Mouse (Mus musculus) gastrocnemius, adult 2 months (tissue): ENCODE measurements around the gene Cers4. TPM values are rescaled to one million over a fixed set of nuclear protein-coding genes. Genes with fewer than 3 reads are reported as not detected.

Source experiments
- DNase-seq: peaks from one replicate; pipeline ENCODE4 v3.0.0; 2022
- H3K27ac ChIP-seq: fragments of 200-600 bp; 2 replicates; pipeline ENCODE4 v1.8.1; 2022; ENCODE audit warnings: mild to moderate bottlenecking
- H3K4me3 ChIP-seq: fragments of 200-600 bp; 2 replicates; pipeline ENCODE4 v1.8.1; 2022; ENCODE audit warnings: mild to moderate bottlenecking, moderate library complexity
- CTCF ChIP-seq: fragments of 200-600 bp; IDR thresholded peaks from 2 replicates; pipeline ENCODE4 v1.8.1; 2022; ENCODE audit warnings: antibody characterized with exemption, mild to moderate bottlenecking, moderate library complexity
- intact Hi-C: fragments of 180-260 bp; cut with DNase I; formaldehyde crosslinking; loops from one replicate; pipeline ENCODE4 v1.15.1; 2025
- total RNA-seq, 2 experiments: library from RNA; stranded (reverse); gene quantifications; 2 replicates each; pipeline ENCODE4 v1.2.3; 2021

Gene Cers4
- total RNA-seq, 2 experiments from 2014 or later: 3.4 to 3.7 TPM

- no peak for TF ChIP-seq CTCF
- no peak for DNase-seq
- H3K4me3 ChIP-seq: no peak overlapping the region
- intact Hi-C loops: no loop called here
- no peak overlapping the region for H3K27ac ChIP-seq
Measured at GRCm38 (mm10) chr8:4507527-4507926, 14.7 kb downstream of the Cers4 start.

GRCm38 (mm10) chr8:4510824-4511223 is 18.0 kb downstream of the Cers4 start:
- intact Hi-C loops: no loop called here

GRCm38 (mm10) chr8:4511429-4512115 is 18.7 kb downstream of the Cers4 start:
- no peak for TF ChIP-seq CTCF

More at GRCm38 (mm10) chr8:4510824-4511223, 18.0 kb downstream of the Cers4 start:
- H3K27ac ChIP-seq: no peak overlapping the region
- no peak overlapping the region for H3K4me3 ChIP-seq
- peak; percentile 16; the same call in 1 of the 2 replicates for TF ChIP-seq CTCF
- no peak for DNase-seq

GRCm38 (mm10) chr8:4512116-4512495 is 19.3 kb downstream of the Cers4 start:
- no peak overlapping the region for H3K4me3 ChIP-seq
- TF ChIP-seq CTCF: no peak
- no peak overlapping the region for H3K27ac ChIP-seq
- intact Hi-C loops: no loop called here
- no peak for DNase-seq

More at GRCm38 (mm10) chr8:4511429-4512115, 18.7 kb downstream of the Cers4 start:
- H3K27ac ChIP-seq: no peak overlapping the region
- intact Hi-C loops: no loop called here
- no peak overlapping the region for H3K4me3 ChIP-seq
- DNase-seq: no peak

- peak; percentile 61 for TF ChIP-seq CTCF
- Histone ChIP-seq H3K4me3 (no peak overlapping the region), H3K27ac (no peak overlapping the region)
- intact Hi-C loops: loop anchor here (1.0 to 5.0 kb wide), 2 partner anchors 104 to 376 kb away; no protein-coding TSS in a partner anchor
- DNase-seq: peak; percentile 51
Measured at GRCm38 (mm10) chr8:4516162-4516561, 23.3 kb downstream of the Cers4 start.

GRCm38 (mm10) chr8:4521472-4521871 is 28.6 kb downstream of the Cers4 start:
- H3K27ac ChIP-seq: no peak overlapping the region
- TF ChIP-seq CTCF: no peak
- intact Hi-C loops: no loop called here
- H3K4me3 ChIP-seq: no peak overlapping the region
- DNase-seq: no peak

- no peak for DNase-seq
Measured at GRCm38 (mm10) chr8:4523525-4523924, 30.7 kb downstream of the Cers4 start.

More at GRCm38 (mm10) chr8:4523525-4523924, 30.7 kb downstream of the Cers4 start:
- Histone ChIP-seq H3K4me3 (no peak overlapping the region), H3K27ac (no peak overlapping the region)
- TF ChIP-seq CTCF: no peak
- intact Hi-C loops: no loop called here

Other genes starting within 250 kb of the Cers4 start
- gene Tgfbr3l, start 244.8 kb upstream of the Cers4 start, total RNA-seq: 1 to 10 TPM; 1.9 to 3.3 TPM
- gene Snapc2, start 239.9 kb upstream of the Cers4 start, total RNA-seq: 10 to 100 TPM in 1 of 2 experiments, 1 to 10 TPM in 1; 9.8 to 13.0 TPM
- under 1 TPM; 0.41 to 0.45 TPM for gene Ctxn1, start 233.8 kb upstream of the Cers4 start, total RNA-seq
- gene Timm44, start 217.1 kb upstream of the Cers4 start, total RNA-seq: 10 to 100 TPM; 61.8 to 76.6 TPM
- gene Ccl25, start 167.8 kb upstream of the Cers4 start, total RNA-seq: 10 to 100 TPM in 1 of 2 experiments, 1 to 10 TPM in 1; 8.2 to 14.6 TPM
- 10 to 100 TPM; 46.4 to 49.8 TPM for gene Elavl1, start 167.6 kb upstream of the Cers4 start, total RNA-seq
- 10 to 100 TPM in 1 of 2 experiments, 1 to 10 TPM in 1; 9.5 to 10.7 TPM for gene Zfp958, start 120.1 kb downstream of the Cers4 start, total RNA-seq